Mouse (Mus musculus) limb, embryonic 13.5 days (tissue): ENCODE results near the gene Fap. TPM values are rescaled to one million over a fixed set of nuclear protein-coding genes. Genes with fewer than 3 reads are reported as not detected.

ENCODE experiments used
- ATAC-seq: fragments of 200-750 bp; cut with Nextera tagmentation; 2 replicates; pipeline ENCODE4 v1.8.0; 2017; ENCODE audit warnings: low read depth, moderate number of reproducible peaks, moderate TSS enrichment; ENCODE audit not compliant: low FRiP score
- H3K27ac ChIP-seq: fragments of 300-500 bp; sonication (generic); 2 replicates; pipeline ENCODE4 v1.5.1; 2015; ENCODE audit warnings: inconsistent platforms, mild to moderate bottlenecking, moderate library complexity
- H3K27me3 ChIP-seq: fragments of 300-500 bp; sonication (generic); 2 replicates; pipeline ENCODE4 v1.6.1; 2015; ENCODE audit warnings: mild to moderate bottlenecking, inconsistent platforms
- H3K36me3 ChIP-seq: fragments of 300-500 bp; sonication (generic); 2 replicates; pipeline ENCODE4 v1.6.1; 2015; ENCODE audit warnings: inconsistent platforms, mild to moderate bottlenecking, moderate library complexity
- H3K4me1 ChIP-seq: fragments of 300-500 bp; sonication (generic); 2 replicates; pipeline ENCODE4 v1.6.1; 2015; ENCODE audit warnings: inconsistent platforms
- H3K4me2 ChIP-seq: fragments of 300-500 bp; sonication (generic); replicated peaks from 2 replicates; pipeline ENCODE4 v1.6.1; 2015; ENCODE audit warnings: inconsistent platforms, mild to moderate bottlenecking, moderate library complexity
- H3K4me3 ChIP-seq: fragments of 300-500 bp; sonication (generic); 2 replicates; pipeline ENCODE4 v1.5.1; 2015; ENCODE audit warnings: moderate library complexity, mild to moderate bottlenecking, inconsistent platforms
- H3K9ac ChIP-seq: fragments of 300-500 bp; sonication (generic); 2 replicates; pipeline ENCODE4 v1.6.1; 2015; ENCODE audit warnings: mild to moderate bottlenecking, inconsistent platforms
- H3K9me3 ChIP-seq: fragments of 300-500 bp; sonication (generic); 2 replicates; pipeline ENCODE4 v1.6.1; 2016; ENCODE audit warnings: inconsistent platforms
- WGBS: fragments of 180-500 bp; shearing (Covaris S2); methylation state at CpG from one replicate; pipeline ENCODE4 v1.1.7; 2015; 5-methylcytosine and 5-hydroxymethylcytosine counted together
- polyA plus RNA-seq: library from polyadenylated mRNA; unstranded; fragments of >200 nt; fragmentation: Nextera tagmentation; extraction: Ambion mirVana; gene quantifications from 2 replicates; pipeline ENCODE4 v1.2.1, GENCODE M21; 2015

The Fap gene
- polyA plus RNA-seq, 1 experiment from 2014 or later, result 11.5 TPM

DNA sequence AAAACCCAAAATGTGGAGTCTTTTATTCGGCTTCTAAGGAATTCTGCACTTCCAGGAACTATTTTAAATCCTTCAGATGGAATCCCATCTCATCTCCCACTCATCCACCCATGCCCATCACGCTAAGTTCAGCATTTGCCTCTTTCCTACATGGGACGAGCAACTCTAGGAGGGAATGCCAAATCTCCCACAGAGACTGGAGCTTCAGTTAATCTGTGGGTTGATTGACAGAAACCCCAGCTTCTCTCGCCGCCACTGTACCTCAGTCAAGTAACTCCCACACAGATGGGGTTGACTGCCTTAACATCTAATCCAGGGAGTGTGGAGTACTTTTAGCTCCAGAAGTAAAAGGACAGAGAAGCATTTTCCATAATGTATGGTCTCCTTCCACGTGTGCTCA lies 119.8 kb downstream of the Fap start:
- H3K27ac ChIP-seq, result no peak overlapping the region
- no peaks in the 10 kb centered on the region for H3K4me1 ChIP-seq
- no peak overlapping the region for H3K9ac ChIP-seq
- WGBS, result 77% methylated on average over 6 of the region's 6 CpGs
- H3K36me3 ChIP-seq, result no peaks in the 10 kb centered on the region
- H3K27me3 ChIP-seq, result peaks cover 4% of the 10 kb centered on the region; the same call in 1 of the 2 replicates
- no peak overlapping the region for H3K4me2 ChIP-seq
- H3K9me3 ChIP-seq, result no peaks in the 10 kb centered on the region
- H3K4me3 ChIP-seq, result no peak overlapping the region
- no peak for ATAC-seq

Other genes starting within 250 kb of the Fap start
- gene Dpp4, start 161.8 kb downstream of the Fap start, polyA plus RNA-seq, result 0.67 and 1.3 TPM in 2 replicates
- 0.27 and 0.29 TPM in 2 replicates for gene Gcg, start 90.4 kb downstream of the Fap start, polyA plus RNA-seq
- 1.4 and 1.6 TPM in 2 replicates for gene Ifih1, start 72.2 kb upstream of the Fap start, polyA plus RNA-seq
- gene Gca, start 90.2 kb upstream of the Fap start, polyA plus RNA-seq, result 1.1 and 1.5 TPM in 2 replicates